Mouse (Mus musculus): ENCODE results near the gene Fbxl13.
"Not testable (repeated sequence)": the region's sequence is repeated elsewhere in the genome, so short reads cannot be mapped to it uniquely, and the experiment has no call there.

The Fbxl13 gene

GRCm38 (mm10) chr5:21656912-21657311 is 11.5 kb upstream of the Fbxl13 start:
- no peak for DNase-seq (ENCODE audit: low spot score in 2 of 2)

DNA sequence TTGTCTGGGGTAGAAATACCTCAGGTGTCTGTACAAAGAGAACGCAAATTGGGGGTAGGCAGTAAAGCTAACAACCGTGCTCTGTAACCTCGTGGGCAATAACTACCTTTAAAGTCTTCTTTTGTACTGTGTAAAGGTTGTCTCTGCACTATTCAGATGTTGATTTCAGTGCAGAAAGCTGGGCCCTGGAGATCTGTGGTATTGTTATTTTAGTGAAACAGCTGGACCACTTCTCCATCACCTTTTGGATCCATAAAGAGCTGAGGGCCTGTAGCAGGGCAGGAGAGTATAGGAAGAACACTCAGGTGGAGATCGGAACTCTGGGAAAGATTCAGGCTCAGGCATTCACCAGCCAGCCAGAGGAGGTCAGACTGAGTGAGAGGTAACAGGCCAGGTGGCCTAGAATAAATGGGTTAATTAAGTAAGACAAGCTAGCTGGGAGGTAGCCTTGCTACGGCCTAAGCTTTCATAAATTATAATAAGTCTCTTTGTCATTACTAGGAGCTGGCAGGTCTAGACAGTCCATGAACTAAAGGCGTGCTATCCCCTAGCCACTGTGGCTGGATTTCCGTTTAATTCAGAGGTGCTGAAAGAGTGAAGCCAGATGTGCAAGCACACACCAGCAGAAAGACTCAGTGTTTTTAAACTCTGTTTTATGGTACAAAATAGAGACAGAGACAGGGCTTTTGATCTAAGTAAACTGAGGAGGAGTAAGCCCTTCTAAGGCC is 6.6 kb upstream of the Fbxl13 start:
- no peak for DNase-seq (ENCODE audit: low spot score in 2 of 2)

- DNase-seq (ENCODE audit: low spot score in 2 of 2): no peak
Observed at GRCm38 (mm10) chr5:21650736-21651135, 5.3 kb upstream of the Fbxl13 start.

- no peak for DNase-seq (ENCODE audit: low spot score in 2 of 2)
Observed at GRCm38 (mm10) chr5:21646133-21646491, 678 bp upstream of the Fbxl13 start.

DNA sequence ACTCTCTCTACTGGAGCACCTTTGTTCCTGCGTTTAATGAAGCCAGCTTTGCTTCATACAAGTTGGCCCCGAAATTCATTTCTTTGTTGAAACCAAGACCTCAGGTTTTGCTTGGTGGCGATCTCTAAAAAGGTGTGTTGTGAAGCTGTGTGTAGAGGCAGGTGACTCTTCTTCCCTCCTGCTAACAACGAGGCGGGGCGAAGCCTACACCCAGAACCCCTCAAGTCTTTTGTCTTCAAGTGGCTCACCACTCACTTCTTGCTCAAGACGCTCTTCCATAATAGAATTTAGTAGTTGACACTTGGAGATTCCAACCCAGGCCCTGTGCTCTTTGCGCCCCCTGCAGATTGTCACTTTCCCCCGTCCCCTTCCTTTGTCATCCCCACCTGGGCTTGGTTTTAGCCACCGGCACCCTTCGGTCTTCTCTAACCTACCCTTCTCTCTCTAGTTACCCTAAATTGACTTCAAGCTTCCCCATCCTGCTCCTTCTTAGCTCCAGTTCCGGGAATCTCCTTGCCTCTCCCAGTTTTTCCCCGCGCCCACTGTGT is 469 bp downstream of the Fbxl13 start:
- no peak for DNase-seq (ENCODE audit: low spot score in 2 of 2)

DNA sequence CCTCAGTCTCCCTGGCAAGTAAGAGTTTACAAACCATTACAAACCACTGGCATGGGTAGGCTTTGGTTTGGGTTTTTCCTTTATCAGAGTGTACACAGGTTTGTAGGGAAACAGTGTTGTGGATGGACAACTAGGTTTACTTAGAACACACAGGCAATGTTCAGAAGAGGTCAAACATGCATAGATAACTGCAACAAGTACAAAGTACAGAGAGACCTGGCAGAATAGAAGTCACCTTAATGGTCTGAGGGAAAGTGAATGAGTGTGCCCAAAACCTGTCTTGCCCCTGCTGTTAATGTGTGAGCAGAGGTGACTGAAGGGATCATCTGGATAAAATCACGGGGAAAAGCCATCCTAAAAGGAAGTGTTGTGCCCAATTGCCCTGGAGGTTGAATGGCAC is 1.8 kb downstream of the Fbxl13 start:
- no peak for DNase-seq (ENCODE audit: low spot score in 2 of 2)

DNA sequence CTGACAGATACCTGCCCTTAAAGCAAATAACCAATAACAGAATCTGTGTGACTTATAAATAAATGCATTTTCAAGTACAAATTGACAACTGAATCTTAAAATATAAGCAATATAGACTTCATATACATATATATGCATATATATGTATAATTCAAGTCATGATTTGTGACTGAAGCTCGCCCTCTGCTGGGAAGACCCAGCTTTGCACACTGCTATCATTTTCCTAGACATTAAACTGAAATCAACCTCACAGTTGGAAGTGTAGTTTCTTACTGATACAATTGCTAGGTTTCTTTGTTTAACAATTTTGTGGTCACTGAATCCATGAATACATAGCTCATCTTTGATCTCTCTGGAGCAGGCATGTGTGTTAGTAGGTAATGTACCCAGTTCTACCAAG is 4.5 kb downstream of the Fbxl13 start:
- no peak for DNase-seq (ENCODE audit: low spot score in 2 of 2)

- no peak for DNase-seq (ENCODE audit: low spot score in 2 of 2)
Observed at GRCm38 (mm10) chr5:21625916-21626315, 19.5 kb downstream of the Fbxl13 start.

- DNase-seq (ENCODE audit: low spot score in 2 of 2): no peak
Observed at GRCm38 (mm10) chr5:21616450-21617009, 28.9 kb downstream of the Fbxl13 start.

GRCm38 (mm10) chr5:21614299-21614698 is 31.1 kb downstream of the Fbxl13 start:
- DNase-seq (ENCODE audit: low spot score in 2 of 2): not testable (repeated sequence)

GRCm38 (mm10) chr5:21610996-21611395 is 34.4 kb downstream of the Fbxl13 start:
- DNase-seq (ENCODE audit: low spot score in 2 of 2): no peak

- DNase-seq (ENCODE audit: low spot score in 2 of 2): no peak
Observed at GRCm38 (mm10) chr5:21608311-21609304, 36.8 kb downstream of the Fbxl13 start.

DNA sequence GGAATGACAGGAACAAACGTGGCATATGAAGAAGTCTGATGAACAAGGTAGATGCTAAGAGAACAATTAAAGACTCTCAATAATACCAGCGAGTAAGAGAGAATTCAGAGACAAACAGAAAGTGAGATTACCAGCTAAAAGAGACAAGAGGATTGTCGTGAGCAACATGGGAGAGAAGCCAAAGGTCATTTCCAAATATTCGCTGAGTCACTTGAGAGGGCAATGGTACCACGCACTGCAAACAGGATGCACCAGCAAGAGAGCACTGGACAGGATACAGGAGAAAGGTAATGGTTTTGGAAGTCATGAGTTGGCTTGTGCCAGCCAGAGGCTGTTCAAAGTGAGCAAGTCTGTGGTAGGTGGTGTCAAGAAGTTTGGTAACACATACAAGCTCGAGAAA is 39.5 kb downstream of the Fbxl13 start:
- no peak for DNase-seq (ENCODE audit: low spot score in 2 of 2)

- no peak for DNase-seq (ENCODE audit: low spot score in 2 of 2)
Observed at GRCm38 (mm10) chr5:21599961-21600360, 45.5 kb downstream of the Fbxl13 start.

DNA sequence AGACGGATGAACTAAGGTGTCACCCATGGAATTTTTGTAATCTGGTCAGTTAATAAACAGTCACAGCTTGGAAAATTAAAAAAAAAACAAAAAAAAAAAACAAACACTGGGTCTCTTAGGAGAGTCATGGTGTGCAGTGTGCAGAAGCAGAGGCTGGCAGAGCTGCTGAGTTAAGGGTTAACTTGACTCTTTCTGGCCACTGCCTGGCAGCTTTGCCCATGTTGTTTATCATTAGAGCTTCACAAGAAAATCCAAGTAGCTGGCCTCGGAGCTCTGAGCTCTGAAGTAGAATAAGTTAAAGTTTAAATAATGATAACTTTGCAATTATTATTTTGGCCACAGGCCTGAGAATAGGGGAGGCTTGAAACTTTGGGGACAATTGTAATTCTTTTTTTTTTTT is 45.9 kb downstream of the Fbxl13 start:
- not testable (repeated sequence) for DNase-seq (ENCODE audit: low spot score in 2 of 2)

GRCm38 (mm10) chr5:21593201-21593709 is 52.2 kb downstream of the Fbxl13 start:
- no peak for DNase-seq (ENCODE audit: low spot score in 2 of 2)

DNA sequence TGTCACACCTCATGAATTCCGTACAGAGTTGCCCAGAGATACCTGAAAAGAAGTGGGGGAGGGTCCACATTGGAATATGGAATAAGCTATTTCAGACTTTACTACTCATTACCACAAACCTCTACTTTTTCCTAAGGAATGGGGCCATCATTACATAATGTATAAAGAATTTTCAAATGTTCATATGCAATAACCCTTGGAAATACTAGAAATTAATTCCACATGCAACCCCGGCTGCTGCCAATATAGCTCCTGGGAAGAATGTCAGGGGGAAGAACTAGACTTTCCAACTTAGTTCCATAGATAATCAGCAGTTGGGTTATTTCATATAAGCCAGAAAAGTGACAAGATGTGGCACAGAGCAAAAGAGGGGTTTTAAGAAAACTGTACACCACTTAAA is 53.3 kb downstream of the Fbxl13 start:
- no peak for DNase-seq (ENCODE audit: low spot score in 2 of 2)

DNA sequence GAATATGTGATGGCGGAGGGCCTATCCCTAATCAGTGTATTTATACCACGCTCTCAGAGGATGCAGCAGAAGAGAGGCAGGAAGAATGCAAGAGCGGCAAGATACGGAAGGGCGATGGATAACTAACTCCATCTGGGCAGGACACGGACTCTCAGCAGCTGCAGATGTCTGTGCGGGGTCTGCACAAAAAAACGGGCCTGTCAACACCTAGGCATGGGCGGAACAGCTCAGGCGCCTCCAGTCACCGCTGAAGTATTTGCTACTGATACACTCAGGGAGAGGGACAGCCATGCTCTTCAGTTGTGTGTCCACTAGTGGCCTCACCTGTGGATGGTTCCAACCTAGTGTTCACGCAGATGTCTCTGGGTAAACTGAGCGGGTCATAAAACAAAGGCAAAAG is 57.2 kb downstream of the Fbxl13 start:
- no peak for DNase-seq (ENCODE audit: low spot score in 2 of 2)

DNA sequence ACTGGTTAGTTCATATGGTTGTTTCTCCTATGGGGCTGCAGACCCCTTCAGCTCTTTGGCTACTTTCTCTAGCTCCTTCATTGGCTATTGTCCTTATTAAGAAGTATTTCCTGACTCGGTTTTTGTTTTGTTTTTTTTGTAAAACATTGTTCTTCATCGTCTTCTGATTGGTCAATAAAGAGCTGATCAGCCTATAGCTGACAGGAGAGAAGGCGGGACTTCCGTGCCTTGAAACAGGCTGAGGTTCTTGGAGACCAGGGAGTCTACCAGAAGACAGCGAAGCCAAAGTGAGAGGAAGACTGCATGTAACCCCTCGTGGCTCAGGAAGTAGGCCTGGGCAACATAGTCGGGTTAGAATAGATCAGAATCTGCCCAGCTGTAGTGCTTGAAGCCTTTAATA is 57.8 kb downstream of the Fbxl13 start:
- no peak for DNase-seq (ENCODE audit: low spot score in 2 of 2)

DNA sequence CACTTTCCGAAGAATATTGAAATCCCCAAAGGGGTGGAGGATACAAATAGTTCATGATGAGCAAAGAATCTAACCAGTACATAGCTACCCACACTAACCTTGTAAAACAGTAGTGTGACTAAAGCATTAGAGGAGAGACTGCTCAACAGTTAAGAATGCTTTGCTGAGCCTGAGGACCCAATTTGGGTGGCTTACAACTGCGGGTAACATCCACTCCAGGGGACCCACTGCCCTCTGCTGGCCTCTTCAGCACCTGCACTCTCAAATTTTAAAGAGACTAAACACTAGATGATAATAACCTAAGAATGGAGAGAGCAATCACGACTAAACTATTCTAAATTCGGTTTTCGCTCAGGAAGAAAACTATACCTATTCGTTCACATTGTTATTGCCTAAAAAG is 58.7 kb downstream of the Fbxl13 start:
- no peak for DNase-seq (ENCODE audit: low spot score in 2 of 2)

- no peak for DNase-seq (ENCODE audit: low spot score in 2 of 2)
Observed at GRCm38 (mm10) chr5:21578136-21578535, 67.3 kb downstream of the Fbxl13 start.

DNA sequence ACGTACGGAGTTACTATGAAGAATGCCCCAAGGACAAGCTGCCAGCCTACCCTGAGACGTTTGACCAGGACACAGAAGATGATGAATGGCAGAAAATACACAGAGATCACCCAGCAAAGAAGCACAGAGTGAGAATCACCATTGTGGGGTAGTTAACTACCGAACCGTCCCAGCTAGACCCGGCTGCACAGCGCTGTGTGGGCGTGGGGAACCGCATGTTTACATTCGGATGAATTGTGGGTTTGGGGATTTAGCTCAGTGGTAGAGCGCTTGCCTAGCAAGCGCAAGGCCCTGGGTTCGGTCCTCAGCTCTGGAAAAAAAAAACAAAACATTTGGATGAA is 70.3 kb downstream of the Fbxl13 start:
- no peak for DNase-seq (ENCODE audit: low spot score in 2 of 2)
